Mouse (Mus musculus): Measurements from ENCODE around the gene Cth. TPM values are rescaled to one million over a fixed set of nuclear protein-coding genes. Genes with fewer than 3 reads are reported as not detected.

The Cth gene
- polyA plus RNA-seq, 1 experiment from 2014 or later: 3.2 TPM

GRCm38 (mm10) chr3:157865848-157866247, 59.0 kb downstream of the Cth start:
- WGBS: 85% methylated on average over 2 of the region's 2 CpGs
- no peaks in the 10 kb centered on the region for H3K36me3 ChIP-seq (ENCODE audit: control insufficient read depth, insufficient read depth)
- no peak for ATAC-seq
- no peak overlapping the region for H3K4me3 ChIP-seq (replicated peaks; ENCODE audit: low read length)
- no peak overlapping the region for H3K4me2 ChIP-seq (ENCODE audit: low read length)
- no peak overlapping the region for H3K27ac ChIP-seq (ENCODE audit: low read length)
- H3K9ac ChIP-seq (replicated peaks; ENCODE audit: low read depth, low read length): no peak overlapping the region
- H3K9me3 ChIP-seq (ENCODE audit: control insufficient read depth, low read length): no peaks in the 10 kb centered on the region
- no peaks in the 10 kb centered on the region for H3K27me3 ChIP-seq (replicated peaks; ENCODE audit: control insufficient read depth, insufficient read depth, low read length)
- no peaks in the 10 kb centered on the region for H3K4me1 ChIP-seq (replicated peaks; ENCODE audit: control insufficient read depth, insufficient read depth, low read length)

- no peak overlapping the region for H3K4me3 ChIP-seq (replicated peaks; ENCODE audit: low read length)
- no peaks in the 10 kb centered on the region for H3K27me3 ChIP-seq (replicated peaks; ENCODE audit: control insufficient read depth, insufficient read depth, low read length)
- H3K4me2 ChIP-seq (ENCODE audit: low read length): no peak overlapping the region
- ATAC-seq: no peak
- no peaks in the 10 kb centered on the region for H3K9me3 ChIP-seq (ENCODE audit: control insufficient read depth, low read length)
- H3K27ac ChIP-seq (ENCODE audit: low read length): no peak overlapping the region
- no peaks in the 10 kb centered on the region for H3K4me1 ChIP-seq (replicated peaks; ENCODE audit: control insufficient read depth, insufficient read depth, low read length)
- no peak overlapping the region for H3K9ac ChIP-seq (replicated peaks; ENCODE audit: low read depth, low read length)
- no peaks in the 10 kb centered on the region for H3K36me3 ChIP-seq (ENCODE audit: control insufficient read depth, insufficient read depth)
- WGBS: 76% methylated on average over 6 of the region's 6 CpGs
These were observed 59.4 kb downstream of the Cth start for GRCm38 (mm10) chr3:157865431-157865830.

GRCm38 (mm10) chr3:157852806-157853205, 72.1 kb downstream of the Cth start:
- Histone ChIP-seq H3K4me3 (replicated peaks; ENCODE audit: low read length) (no peak overlapping the region), H3K27ac (ENCODE audit: low read length) (no peak overlapping the region), H3K4me1 (replicated peaks; ENCODE audit: control insufficient read depth, insufficient read depth, low read length) (no peaks in the 10 kb centered on the region), H3K27me3 (replicated peaks; ENCODE audit: control insufficient read depth, insufficient read depth, low read length) (no peaks in the 10 kb centered on the region), H3K4me2 (ENCODE audit: low read length) (no peak overlapping the region), H3K9ac (replicated peaks; ENCODE audit: low read depth, low read length) (no peak overlapping the region), H3K9me3 (ENCODE audit: control insufficient read depth, low read length) (no peaks in the 10 kb centered on the region), H3K36me3 (ENCODE audit: control insufficient read depth, insufficient read depth) (no peaks in the 10 kb centered on the region)
- whole genome bisulfite sequencing: 45% methylated on average over 1 of the region's 1 CpGs
- no peak for ATAC-seq

GRCm38 (mm10) chr3:157848503-157848902, 76.4 kb downstream of the Cth start:
- Histone ChIP-seq H3K9me3 (ENCODE audit: control insufficient read depth, low read length) (no peaks in the 10 kb centered on the region), H3K4me2 (ENCODE audit: low read length) (no peak overlapping the region), H3K27ac (ENCODE audit: low read length) (no peak overlapping the region), H3K36me3 (ENCODE audit: control insufficient read depth, insufficient read depth) (no peaks in the 10 kb centered on the region), H3K4me1 (replicated peaks; ENCODE audit: control insufficient read depth, insufficient read depth, low read length) (no peaks in the 10 kb centered on the region), H3K4me3 (replicated peaks; ENCODE audit: low read length) (no peak overlapping the region), H3K9ac (replicated peaks; ENCODE audit: low read depth, low read length) (no peak overlapping the region), H3K27me3 (replicated peaks; ENCODE audit: control insufficient read depth, insufficient read depth, low read length) (no peaks in the 10 kb centered on the region)
- WGBS: 46% methylated on average over 2 of the region's 2 CpGs
- no peak for ATAC-seq

GRCm38 (mm10) chr3:157847338-157848284, 77.3 kb downstream of the Cth start:
- no peaks in the 10 kb centered on the region for H3K36me3 ChIP-seq (ENCODE audit: control insufficient read depth, insufficient read depth)
- 78% methylated on average over 7 of the region's 7 CpGs for WGBS
- no peak overlapping the region for H3K4me3 ChIP-seq (replicated peaks; ENCODE audit: low read length)
- no peaks in the 10 kb centered on the region for H3K27me3 ChIP-seq (replicated peaks; ENCODE audit: control insufficient read depth, insufficient read depth, low read length)
- H3K27ac ChIP-seq (ENCODE audit: low read length): no peak overlapping the region
- no peaks in the 10 kb centered on the region for H3K9me3 ChIP-seq (ENCODE audit: control insufficient read depth, low read length)
- no peak overlapping the region for H3K4me2 ChIP-seq (ENCODE audit: low read length)
- H3K9ac ChIP-seq (replicated peaks; ENCODE audit: low read depth, low read length): no peak overlapping the region
- ATAC-seq: no peak
- H3K4me1 ChIP-seq (replicated peaks; ENCODE audit: control insufficient read depth, insufficient read depth, low read length): no peaks in the 10 kb centered on the region

Other genes starting within 250 kb of the Cth start
- gene Ankrd13c, start 22.2 kb upstream of the Cth start, polyA plus RNA-seq (2015; fragmentation: Nextera tagmentation; extraction: Ambion mirVana): 24.7 and 26.5 TPM in 2 replicates
- gene Srsf11, start 111.6 kb upstream of the Cth start, polyA plus RNA-seq (2015; fragmentation: Nextera tagmentation; extraction: Ambion mirVana): 277 and 288 TPM in 2 replicates
- gene Lrrc40, start 111.6 kb upstream of the Cth start, polyA plus RNA-seq (2015; fragmentation: Nextera tagmentation; extraction: Ambion mirVana): 56.8 and 70.4 TPM in 2 replicates